Mouse (Mus musculus) myocyte (in vitro differentiated cells): ENCODE results near the gene Gpcpd1.

Source experiments
- MAX ChIP-seq: IDR thresholded peaks from one replicate; pipeline ENCODE4 v1.6.1; 2011; ENCODE audit warnings: low read depth, mild to moderate bottlenecking, control low read depth
- POLR2A ChIP-seq: IDR thresholded peaks from one replicate; pipeline ENCODE4 v1.6.1; 2011; ENCODE audit warnings: low read depth, mild to moderate bottlenecking, control low read depth, moderate library complexity; ENCODE audit not compliant: insufficient read length
- POLR2AphosphoS2 ChIP-seq: IDR thresholded peaks from one replicate; pipeline ENCODE4 v1.6.1; 2011; ENCODE audit warnings: low read depth, control low read depth; ENCODE audit not compliant: insufficient read length
- USF1 ChIP-seq: IDR thresholded peaks from one replicate; pipeline ENCODE4 v1.6.1; 2011; ENCODE audit warnings: low read depth, mild to moderate bottlenecking, control low read depth, moderate library complexity

- TF ChIP-seq POLR2A (no peak), MAX (no peak), POLR2AphosphoS2 (no peak), USF1 (no peak)
Observed at GRCm38 (mm10) chr2:132570869-132571268, 16.7 kb downstream of the Gpcpd1 start.
